Mouse (Mus musculus): Measurements from ENCODE around the gene Ppp1r12c. TPM values are rescaled to one million over a fixed set of nuclear protein-coding genes. Genes with fewer than 3 reads are reported as not detected.

Ppp1r12c gene
- total RNA-seq, 2 experiments from 2014 or later: 114 to 125 TPM

GRCm38 (mm10) chr7:4516332-4517050, 15.0 kb upstream of the Ppp1r12c start, which contains the start of gene Tnnt1:
Gene Tnnt1 (minus strand): TSS chr7:4516382.
- no peak for DNase-seq (ENCODE audit: low spot score in 2 of 2)

GRCm38 (mm10) chr7:4515853-4516252, 14.4 kb upstream of the Ppp1r12c start:
- DNase-seq (ENCODE audit: low spot score in 2 of 2): no peak

- DNase-seq (ENCODE audit: low spot score in 2 of 2): no peak
These were observed 12.6 kb upstream of the Ppp1r12c start for GRCm38 (mm10) chr7:4513829-4514712.

GRCm38 (mm10) chr7:4513236-4513635, 11.8 kb upstream of the Ppp1r12c start:
- peak in 1 of 2 experiments; percentile 49 for DNase-seq (ENCODE audit: low spot score in 2 of 2)

GRCm38 (mm10) chr7:4511489-4512224, 10.2 kb upstream of the Ppp1r12c start:
- no peak for DNase-seq (ENCODE audit: low spot score in 2 of 2)

GRCm38 (mm10) chr7:4509863-4510608, 8.6 kb upstream of the Ppp1r12c start:
- peak; percentile 54 to 63 for DNase-seq (ENCODE audit: low spot score in 2 of 2)

- no peak for DNase-seq (ENCODE audit: low spot score in 2 of 2)
These were observed 7.2 kb upstream of the Ppp1r12c start for GRCm38 (mm10) chr7:4508739-4509116.

GRCm38 (mm10) chr7:4508062-4508738, 6.7 kb upstream of the Ppp1r12c start:
- DNase-seq (ENCODE audit: low spot score in 2 of 2): no peak

- no peak for DNase-seq (ENCODE audit: low spot score in 2 of 2)
These were observed 5.7 kb upstream of the Ppp1r12c start for GRCm38 (mm10) chr7:4507220-4507619.

- no peak for DNase-seq (ENCODE audit: low spot score in 2 of 2)
These were observed 3.4 kb upstream of the Ppp1r12c start for GRCm38 (mm10) chr7:4504646-4505435.

- DNase-seq (ENCODE audit: low spot score in 2 of 2): no peak
These were observed 2.4 kb upstream of the Ppp1r12c start for GRCm38 (mm10) chr7:4503858-4504257.

GRCm38 (mm10) chr7:4503100-4503499, 1.6 kb upstream of the Ppp1r12c start:
- no peak for DNase-seq (ENCODE audit: low spot score in 2 of 2)

GRCm38 (mm10) chr7:4502421-4503090, 1.1 kb upstream of the Ppp1r12c start:
- DNase-seq (ENCODE audit: low spot score in 2 of 2): no peak

GRCm38 (mm10) chr7:4500892-4501471, 498 bp downstream of the Ppp1r12c start:
- peak; percentile 65 to 68 for DNase-seq (ENCODE audit: low spot score in 2 of 2)

- no peak for DNase-seq (ENCODE audit: low spot score in 2 of 2)
These were observed 2.4 kb downstream of the Ppp1r12c start for GRCm38 (mm10) chr7:4499034-4499433.

GRCm38 (mm10) chr7:4498251-4498650, 3.2 kb downstream of the Ppp1r12c start:
- peak in 1 of 2 experiments; percentile 46 for DNase-seq (ENCODE audit: low spot score in 2 of 2)

- DNase-seq (ENCODE audit: low spot score in 2 of 2): no peak
These were observed 4.1 kb downstream of the Ppp1r12c start for GRCm38 (mm10) chr7:4497271-4497903.

GRCm38 (mm10) chr7:4496468-4496867, 5.0 kb downstream of the Ppp1r12c start:
- DNase-seq (ENCODE audit: low spot score in 2 of 2): no peak

Data from layer of hippocampus, postnatal 10 days (tissue).